Mouse (Mus musculus): ENCODE data around the gene Cpne6.

Gene Cpne6

DNA sequence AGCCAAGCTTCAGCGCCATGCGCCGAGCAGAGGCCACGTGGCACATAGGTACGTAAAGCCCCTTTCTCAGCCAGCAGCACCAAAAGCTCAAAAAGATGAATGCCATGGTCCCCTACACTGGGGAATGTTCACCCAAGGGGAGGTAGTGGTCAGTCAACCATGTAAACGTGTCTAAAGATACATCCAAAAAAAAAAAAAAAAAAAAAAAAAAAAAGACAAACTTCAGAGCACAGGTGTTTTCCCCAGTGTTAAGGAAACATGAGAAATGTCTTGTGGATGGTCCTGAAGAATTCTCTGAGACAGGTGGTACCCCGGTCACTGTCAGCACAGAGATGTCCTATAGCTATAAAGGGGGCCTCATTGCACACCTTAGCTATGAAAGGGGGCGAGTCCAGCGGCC is 4.6 kb upstream of the Cpne6 start:
- DNase-seq, result no peak

DNA sequence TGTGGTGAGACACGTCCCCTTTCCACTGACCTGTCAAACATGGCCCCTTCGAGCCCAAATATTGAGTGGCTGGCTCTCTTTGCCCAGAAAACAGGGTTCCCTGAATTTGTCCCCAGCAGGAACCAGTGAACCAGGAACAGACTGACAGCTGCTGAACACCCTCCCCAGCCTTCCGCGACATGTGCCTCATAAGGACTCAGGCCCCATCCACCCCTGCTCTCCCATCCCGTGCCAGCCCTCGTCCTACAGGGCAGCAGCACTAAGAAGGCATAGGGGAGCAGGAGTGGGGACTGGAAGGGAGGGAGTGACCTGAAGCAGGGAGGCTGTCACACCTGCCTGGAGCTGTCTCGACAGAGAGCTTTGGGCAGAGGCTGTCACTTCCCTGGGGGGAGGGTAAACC is 2.4 kb upstream of the Cpne6 start:
- no peak for DNase-seq

DNA sequence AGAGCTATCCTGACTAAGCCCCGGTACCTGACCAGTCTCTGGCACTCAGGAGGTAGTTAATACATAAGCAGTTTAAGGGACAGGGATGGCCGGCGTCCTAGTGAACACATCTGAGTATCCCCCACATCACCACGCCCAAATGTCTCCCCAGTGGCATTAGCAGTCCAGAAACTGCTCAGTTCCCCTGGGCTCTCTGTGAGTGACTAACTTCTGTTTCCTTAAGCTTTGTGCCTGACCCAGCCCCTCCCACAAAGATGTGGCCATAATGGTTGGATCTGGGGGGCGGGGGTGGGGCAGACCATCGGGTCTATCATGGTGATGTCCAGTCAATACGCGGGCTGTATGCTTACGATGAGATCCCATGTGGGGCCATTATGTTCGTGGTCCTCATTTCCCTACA is 705 bp upstream of the Cpne6 start:
- no peak for DNase-seq

DNA sequence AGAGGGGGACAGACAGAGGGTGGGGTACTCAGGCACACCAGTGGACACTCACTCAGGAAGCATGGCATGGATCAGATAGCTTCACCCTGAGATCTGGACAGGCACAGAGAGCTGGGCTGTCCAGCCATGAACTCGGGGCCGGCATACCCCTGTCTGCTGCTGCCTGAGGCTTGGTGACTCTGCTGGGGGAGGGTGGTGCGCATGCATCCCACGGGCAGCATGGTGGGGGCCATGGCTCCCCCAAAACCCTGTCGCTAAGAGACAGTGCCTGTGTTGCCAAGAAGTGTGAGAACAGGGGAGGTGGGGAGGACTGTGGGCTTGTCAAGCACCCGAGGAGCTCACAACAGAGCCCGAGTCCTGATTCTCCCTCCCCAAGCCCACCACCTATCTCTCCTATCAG is 792 bp downstream of the Cpne6 start:
- no peak for DNase-seq

DNA sequence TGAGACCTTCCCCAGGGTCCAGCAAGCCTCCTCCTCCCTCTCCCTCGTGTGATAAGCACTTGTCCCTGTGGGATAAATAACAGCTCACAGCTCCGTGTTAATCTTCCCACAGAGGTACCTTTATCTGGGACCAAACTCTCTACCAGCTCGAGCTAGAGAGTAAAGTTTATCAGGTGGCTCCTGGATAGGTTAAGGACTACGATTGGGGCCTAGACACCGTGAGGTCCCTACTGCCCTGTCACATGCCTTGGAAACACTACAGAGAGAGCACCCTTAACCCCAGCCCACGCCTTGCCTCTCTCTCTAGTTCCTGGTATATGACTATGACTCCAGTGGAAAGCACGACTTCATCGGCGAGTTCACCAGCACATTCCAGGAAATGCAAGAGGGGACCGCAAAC is 3.7 kb downstream of the Cpne6 start:
- no peak for DNase-seq

DNA sequence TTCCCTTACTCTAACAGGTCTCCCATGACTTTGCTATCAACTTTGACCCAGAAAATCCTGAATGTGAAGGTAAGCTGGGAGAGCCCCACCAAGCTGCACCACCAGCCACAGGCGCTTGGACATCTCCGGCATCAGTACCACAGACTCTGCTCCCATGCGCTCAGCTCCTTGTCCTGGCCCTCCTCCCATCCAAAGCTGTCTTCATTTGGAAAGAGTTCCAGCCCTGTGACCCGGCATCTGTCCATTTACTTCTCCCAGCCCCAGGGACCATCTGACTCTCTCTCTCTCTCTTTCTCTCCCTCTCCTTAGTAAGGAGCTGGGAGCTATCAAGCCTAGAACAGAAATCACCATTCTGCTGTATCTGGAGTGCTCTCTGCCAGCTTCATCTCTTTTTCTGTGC is 5.6 kb downstream of the Cpne6 start:
- DNase-seq, result no peak

DNA sequence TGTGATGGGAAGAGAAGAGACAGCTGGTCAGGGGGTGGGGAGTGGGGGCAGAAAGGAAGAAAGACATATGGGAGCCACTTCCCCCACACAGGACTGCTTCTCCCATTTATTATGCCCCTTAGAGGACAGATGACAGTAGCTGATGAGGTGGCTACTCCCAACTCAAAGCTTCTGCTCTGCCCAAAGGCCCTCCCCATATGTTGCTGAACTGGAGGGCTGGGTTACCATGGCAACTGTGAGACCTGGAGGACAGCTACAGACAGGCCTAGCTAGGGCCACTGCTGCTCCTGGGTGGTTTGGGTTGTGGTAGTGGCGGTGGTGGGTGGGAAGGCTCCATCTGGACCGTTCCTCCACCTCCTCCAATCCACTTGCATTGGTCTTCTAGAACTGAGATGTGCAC is 8.7 kb downstream of the Cpne6 start:
- no peak for DNase-seq

DNA sequence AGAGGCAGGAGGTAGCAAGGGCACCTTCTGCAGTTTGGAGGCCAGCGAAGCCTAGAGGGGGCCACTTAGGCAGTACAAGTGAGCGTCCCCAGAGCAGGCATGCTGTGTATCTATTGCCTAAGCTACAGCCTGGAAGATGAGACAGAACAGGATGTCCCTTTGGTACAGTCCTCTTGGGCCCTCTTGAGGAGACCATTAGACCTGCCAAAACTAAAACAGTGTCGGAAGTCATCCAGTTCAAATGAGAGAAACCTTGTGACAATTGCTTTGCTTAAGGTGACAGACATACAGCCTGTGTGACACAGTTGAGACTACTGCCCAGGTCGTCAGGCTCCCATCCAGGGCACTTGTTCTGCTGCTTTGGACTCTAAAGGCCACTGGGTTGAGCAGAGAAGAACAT is 9.4 kb downstream of the Cpne6 start:
- DNase-seq, result no peak

DNA sequence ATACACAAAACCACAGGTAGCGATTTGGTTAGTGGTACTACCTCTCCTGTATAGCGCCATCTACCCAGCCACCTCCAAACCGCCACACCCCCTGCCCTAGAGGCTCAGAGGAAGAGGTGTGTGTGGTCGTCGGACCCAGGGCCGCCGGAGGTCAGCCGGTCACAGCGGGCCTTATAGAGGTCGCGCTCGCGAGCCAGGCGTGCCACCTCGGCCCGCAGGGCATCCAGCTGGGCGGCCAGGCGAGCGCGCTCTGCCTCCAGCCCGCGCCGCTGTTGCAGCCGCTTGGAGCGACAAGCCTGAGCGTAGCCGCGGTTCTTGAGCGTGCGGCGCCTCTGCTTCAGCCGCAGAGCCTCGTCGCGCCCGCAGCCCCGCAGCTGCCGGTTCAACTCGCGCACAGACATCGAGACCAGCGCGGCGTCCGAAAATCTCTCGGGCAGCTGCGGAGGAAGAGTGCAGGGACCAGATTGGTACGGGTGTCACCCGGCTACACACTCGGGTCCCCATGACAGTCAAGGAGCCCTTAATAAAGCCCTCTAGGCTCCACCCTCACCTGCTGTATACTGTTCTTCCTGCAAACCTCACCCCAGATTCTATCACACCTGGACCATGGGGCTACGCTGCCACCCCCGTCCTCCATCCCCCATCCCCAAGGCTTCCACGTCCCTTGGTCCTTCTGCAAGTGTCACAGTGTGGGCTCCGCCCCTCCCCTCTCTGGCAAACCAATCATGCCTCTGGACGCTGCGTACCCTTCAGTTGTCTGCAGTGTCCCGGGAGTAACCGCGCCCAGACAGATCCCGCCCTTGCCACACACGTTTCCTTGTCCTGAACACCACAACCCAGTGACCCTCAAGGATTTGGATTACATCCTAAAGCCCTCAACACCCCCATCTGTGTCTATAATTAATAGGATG is 10.5 kb downstream of the Cpne6 start:
- no peak for DNase-seq

DNA sequence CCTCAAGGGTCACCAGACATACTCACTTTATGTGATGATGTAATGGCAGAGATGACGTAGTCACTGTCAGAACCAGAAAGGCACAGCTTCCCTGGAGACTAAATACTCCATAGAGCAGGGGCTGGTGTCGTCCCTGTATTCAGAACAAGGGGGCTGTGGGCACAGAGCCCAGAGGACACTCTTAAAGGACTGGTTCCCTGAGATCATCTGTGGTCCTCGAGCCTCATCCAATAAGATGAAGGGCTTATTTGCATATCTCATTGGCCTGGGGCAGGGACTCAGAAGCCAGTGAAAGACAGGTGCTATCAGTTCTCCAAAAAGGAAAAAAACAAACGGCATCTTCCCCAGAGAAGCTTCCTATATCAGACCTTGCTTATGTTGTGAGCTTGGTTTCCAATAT is 13.8 kb downstream of the Cpne6 start:
- DNase-seq, result no peak

DNA sequence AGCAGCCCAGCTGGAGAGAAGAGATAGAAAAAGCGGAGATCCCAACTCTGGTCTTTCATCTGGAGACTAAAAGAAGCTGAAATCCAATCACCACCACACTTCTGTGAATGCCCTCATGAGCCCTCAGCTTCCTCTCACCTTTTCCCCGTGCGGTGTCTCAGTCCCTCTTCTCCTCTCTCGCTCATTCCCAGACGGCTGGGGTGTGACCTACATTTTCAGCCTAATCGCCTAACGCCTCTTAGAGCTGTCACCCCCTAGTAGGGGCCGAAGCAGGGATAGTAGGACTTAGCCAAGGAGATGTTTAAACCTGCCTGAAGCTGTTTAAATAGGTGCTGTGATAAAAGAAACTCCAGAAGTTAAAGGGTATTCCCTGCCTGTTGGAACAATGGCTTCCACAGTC is 14.5 kb downstream of the Cpne6 start, which contains the start of gene Nrl:
Gene Nrl, minus strand, starts transcription at position 197 of the 400 bp plus-strand sequence.
- DNase-seq, result no peak

DNA sequence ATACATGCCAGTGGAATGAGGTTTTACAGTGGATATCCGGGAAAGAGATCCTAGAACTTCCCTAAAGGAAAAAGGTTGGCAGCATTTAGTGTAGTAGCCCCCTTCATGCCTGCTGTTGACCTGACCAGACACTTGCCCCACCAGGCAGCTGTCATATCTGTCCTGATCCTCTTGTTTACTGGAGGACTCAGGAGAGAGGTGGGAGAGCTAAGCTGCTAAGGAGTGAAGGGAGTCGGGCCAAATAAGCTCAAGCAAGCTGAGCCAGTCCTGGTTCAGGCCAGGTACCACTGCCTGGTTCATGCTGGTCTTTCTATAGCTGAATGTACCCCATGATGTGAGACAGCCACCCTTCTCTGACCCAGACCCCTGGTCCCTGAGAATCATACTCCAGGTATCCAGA is 16.4 kb downstream of the Cpne6 start:
- DNase-seq, result no peak

DNA sequence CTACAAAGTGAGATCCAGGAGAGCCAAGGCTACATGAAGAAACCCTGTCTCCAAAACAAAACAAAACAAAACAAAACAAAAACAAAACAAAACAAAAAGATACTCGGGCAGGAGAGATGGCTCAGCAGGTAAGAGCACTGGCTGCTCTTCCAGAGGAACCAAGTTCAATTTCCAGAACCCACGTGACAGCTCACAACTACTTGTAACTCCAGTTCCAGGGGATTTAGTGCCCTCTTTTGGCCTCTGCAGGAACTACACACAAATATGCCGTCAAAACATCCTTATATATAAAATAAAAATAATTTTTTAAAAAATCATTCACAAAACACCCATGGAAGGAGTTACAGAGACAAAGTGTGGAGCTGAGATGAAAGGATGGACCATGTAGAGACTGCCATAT is 17.7 kb downstream of the Cpne6 start:
- DNase-seq, result peak; percentile 48

DNA sequence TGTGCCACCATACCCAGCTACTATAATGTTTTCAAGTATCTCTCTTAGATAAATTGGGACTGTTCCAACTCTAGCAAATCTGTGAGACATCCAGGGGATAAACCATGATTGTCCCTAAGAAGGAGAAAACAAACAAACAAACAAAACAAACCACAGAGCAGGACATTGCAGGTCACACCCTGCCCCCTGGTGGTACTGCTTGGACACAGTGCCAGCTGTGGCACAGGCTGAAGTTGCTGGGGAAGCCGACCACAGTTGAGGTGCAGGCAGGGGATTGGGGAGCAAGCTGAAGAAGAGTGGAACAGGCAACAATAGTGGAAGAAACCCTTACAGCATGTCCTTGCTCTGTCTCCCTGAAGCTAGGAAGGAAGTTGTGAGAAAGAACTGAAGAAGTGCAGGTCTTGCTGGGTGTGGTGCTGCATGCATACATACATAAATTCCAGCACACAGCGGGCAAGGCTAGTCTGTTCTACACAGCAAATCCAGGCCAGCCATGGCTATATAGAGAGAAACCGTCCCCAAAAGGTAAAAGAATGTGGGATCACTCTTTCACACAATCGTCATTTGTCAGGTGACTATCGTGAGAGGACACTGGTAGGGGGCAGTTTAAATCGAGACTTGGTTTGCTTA is 26.0 kb downstream of the Cpne6 start:
- peak; percentile 65 for DNase-seq

DNA sequence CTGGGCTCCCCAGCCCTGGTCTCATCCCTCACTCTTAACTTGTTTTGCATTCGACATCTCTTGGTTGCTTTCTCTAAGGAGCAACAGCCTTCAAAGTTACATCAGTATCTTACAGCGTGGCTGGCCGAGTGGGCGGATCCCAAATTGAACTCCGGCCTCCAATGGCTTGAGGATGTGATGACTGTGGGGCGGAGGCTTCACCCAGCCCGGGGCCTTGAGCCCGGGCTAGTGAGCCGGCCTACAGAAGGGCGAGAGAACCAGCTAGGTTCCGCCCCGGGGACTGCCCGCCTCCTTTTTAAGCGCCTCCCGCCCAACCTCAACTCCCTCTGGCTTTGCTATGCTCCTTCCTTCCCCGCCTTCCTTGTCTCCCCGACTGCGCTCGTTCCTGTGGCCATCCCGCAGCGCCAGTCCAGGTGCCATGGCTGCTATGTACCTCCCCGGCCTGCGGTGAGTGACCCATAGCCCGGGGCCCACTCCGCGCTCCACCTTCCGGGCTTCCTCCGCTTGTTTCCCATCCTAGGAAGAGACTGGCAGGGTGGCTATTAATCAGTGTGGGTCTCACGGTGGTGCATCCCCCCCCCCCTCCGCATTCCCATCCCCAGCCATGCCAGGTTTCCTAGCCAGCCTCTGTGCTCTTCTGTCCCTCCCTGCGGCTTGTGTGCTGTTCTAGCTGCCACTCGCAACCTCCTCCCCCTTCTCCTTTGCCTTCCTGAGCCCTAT is 30.0 kb downstream of the Cpne6 start, which contains the start of gene Pck2:
Gene Pck2, plus strand, starts transcription at position 200 of the 720 bp plus-strand sequence.
- peak; percentile 96 for DNase-seq

DNA sequence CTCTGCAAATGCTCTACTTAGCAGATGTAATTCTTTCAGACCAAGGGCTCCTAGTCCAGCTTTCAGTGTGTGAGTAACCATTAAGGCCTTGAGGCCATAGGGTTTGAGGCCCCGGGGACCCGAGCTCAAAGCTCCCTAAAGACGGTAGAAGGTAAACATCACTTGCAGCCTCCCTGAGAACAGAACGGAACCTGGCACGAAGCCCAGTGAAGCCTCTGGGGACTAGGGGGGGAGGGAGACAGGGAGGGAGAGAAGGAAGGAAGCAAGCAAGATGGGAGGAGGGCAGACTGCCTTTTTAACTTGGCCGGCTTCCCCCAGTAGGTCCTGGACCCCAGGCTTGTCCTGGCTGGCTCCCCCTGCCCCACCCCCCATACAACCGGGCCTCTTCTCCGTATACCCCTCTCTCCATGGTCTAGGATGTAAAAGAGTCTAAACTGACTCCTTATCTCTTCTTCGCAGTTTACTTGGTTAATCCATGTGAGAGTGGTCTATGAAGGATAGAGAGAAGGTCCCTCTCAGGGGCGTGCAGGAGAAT is 30.6 kb downstream of the Cpne6 start:
- peak; percentile 72 for DNase-seq

DNA sequence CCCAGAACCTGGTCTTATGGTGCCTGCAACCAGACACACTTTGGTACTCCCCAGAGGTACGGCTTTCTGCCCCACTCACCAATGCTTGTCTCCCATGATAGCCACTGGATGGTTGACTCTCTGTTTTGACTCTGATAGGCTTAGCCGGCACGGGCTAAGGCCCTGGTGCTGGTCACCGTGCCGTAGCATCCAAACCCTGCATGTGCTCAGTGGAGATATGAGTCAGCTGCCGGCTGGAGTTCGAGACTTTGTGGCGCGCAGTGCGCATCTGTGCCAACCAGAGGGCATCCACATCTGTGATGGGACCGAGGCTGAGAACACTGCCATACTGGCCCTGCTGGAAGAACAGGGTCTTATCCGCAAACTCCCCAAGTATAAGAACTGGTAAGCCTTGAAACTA is 32.0 kb downstream of the Cpne6 start:
- DNase-seq, result peak; percentile 26

DNA sequence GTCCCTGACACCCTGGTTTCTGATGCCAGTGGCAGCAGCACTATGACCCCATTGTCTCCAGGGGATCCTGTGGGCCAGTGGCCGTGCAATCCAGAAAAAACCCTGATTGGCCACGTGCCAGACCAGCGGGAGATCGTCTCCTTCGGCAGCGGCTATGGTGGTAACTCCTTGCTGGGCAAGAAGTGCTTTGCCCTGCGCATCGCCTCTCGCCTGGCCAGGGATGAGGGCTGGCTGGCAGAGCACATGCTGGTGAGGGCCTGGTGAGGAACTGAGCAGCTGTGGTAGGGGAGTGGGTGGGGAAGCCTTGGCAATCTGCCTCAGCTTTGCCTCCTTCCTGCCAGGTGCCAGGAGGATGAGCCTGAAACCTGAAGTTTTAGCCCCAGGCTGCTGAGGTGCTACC is 34.1 kb downstream of the Cpne6 start:
- no peak for DNase-seq

DNA sequence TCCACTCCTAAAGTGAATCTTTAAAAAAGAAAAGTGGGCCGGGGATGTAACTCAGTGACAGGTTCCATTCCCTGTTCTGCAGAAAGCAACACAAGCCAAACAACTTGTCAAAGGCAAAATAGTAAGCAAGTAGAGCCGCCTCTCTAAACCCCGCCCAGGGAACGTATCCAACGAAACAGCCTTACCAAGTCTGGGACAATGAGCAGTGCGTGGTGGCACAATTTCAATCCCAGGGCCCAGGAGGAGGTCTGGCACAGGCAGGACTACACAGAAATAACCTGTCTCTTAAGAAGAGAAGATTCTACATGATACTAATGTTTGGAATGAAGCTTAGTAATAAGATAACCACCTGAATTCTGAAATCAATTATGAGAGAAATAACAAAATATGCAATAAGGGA is 39.9 kb downstream of the Cpne6 start:
- DNase-seq, result no peak

DNA sequence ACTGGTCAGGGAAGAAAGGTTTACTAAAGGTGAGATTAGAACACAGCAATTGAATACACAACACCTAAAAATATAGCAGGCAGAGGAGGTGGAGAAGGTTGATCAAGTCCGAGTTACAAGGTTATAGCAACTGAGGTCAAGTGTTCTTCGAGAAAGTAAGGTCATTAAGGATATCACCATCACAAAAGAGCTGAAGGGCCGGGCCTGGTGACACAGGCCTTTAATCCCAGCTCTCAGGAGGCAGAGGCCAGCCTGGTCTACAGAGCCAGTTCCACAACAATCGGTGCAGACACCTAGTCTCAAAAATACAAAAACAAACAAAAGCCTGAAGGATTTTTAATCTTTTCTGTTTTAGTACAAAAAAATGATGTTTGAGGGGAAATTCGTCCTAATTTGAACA is 41.1 kb downstream of the Cpne6 start:
- DNase-seq, result no peak

DNA sequence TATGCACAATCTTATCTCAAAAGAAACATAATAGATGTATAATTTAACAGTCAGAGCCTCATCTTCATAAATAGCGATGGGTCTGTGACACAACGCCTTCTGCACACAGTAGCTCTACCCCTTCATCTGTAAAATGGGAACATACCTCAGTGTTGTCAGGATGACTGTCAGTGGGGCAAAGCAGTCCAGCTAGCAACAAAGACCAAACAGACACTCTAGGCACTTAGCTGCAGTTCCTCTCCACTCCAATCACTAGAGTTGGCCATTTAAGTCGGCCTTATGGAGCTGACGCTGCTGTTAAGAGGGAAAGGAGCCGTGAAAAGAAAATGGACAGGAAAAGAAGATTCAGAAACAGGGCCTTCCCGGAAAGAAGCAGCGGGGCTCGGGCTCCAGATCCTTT is 41.5 kb downstream of the Cpne6 start:
- no peak for DNase-seq

DNA sequence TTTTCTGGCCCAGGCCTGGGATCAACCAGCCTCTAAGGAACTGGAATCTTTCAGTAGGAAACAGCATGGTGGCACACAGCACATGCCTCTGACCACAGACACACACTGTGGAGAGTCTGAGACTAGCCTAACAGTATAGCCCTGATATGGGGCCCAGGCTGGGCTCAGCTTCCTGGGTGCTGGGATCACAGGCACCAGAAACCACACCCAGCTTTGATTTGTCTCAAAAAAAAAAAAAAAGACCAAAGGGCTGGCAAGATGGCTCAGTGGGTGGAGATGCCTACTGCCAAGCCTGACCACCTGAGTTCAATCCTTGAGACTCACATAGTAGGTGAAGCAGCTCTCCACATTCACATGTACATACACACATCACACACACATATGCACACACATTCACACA is 44.4 kb downstream of the Cpne6 start:
- DNase-seq, result no peak

DNA sequence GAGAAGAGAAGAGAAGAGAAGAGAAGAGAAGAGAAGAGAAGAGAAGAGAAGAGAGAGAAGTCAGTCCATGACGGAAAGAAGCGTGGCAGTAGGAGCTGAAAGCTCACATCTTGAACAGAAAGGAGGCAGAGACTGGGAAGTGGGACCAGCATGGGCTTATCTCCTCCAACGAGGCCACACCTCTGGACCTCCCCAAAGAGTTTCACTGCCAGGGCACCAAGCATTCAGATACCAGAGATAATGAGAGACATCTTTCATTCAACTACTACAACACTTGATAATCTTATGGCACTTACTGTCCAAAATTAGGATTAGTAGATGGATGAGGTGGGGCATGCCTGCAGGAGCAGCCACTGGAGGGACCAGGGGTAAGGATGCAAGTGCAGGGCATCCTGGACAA is 45.5 kb downstream of the Cpne6 start:
- DNase-seq, result peak; percentile 39

All from liver (tissue).